Mouse (Mus musculus) olfactory bulb, adult 2 months (tissue): ENCODE results near the gene Fam172a.

Experiments used
- CTCF ChIP-seq: fragments of 200-500 bp; IDR thresholded peaks from 2 replicates; pipeline ENCODE4 v1.5.1; 2012; ENCODE audit warnings: low read depth, mild to moderate bottlenecking, low read length, moderate library complexity; ENCODE audit not compliant: insufficient read depth
- POLR2A ChIP-seq: fragments of 200-500 bp; IDR thresholded peaks from 2 replicates; pipeline ENCODE4 v1.6.1; 2012; ENCODE audit warnings: mild to moderate bottlenecking, low read depth, low read length, moderate library complexity; ENCODE audit not compliant: insufficient read depth

DNA sequence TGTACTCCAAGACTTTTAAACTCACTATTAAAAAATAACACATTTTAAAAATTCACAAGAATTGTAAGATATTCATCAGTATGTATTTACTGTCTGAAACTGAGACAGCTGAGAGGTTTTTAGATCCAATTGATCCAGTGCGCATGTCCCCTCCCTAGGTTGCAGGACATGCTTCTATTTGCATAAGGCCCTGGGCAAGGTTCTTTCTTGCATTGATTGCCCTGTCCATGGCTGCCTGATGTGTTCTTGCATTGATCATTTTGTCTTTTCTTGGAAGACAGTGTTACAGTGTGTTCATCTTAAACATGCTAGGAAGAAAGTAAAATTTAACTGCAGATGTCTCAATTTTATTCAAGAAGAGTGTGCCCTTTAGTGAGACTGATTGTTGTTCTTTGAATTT lies 275.3 kb downstream of the Fam172a start:
- TF ChIP-seq CTCF (no peak), POLR2A (no peak)
